Mouse (Mus musculus): ENCODE results near the gene Polr2a. TPM values are rescaled to one million over a fixed set of nuclear protein-coding genes. Genes with fewer than 3 reads are reported as not detected.

Gene Polr2a
- 21.1 and 21.3 TPM in 2 replicates for polyA plus RNA-seq (2014; fragmentation: Nextera tagmentation; extraction: Ambion mirVana)

DNA sequence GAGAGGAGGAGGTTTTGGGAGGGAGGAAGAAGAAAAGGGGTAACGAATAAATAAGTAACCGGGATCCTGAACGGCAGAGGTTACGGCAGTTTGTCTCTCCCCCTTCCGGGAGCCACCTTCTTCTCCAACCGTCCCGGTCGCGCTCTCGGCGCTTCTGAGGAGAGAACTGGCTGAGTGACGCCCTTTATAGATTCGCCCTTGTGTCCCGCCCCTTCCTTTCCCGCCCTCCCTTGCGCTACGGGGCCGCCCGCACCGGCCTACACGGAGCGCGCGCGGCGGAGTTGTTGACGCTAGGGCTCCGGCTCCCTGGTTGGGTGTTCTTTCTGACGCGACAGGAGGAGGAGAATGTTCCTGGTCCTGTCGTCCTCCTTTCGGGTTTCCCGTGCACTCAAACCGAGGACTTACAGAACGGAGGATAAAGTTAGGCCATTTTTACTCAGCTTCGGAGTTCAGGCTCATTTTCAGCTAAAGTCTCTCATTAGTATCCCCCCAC, at the start of gene Polr2a:
Gene Polr2a (minus strand): TSS at position 160 of the 493 bp plus-strand sequence.
- ATAC-seq: peak; percentile 95
- WGBS: 2% methylated on average over 36 of the region's 36 CpGs
- no peaks in the 10 kb centered on the region for H3K36me3 ChIP-seq (ENCODE audit: control insufficient read depth, insufficient read depth, low read length)
- no peaks in the 10 kb centered on the region for H3K27me3 ChIP-seq (replicated peaks; ENCODE audit: control insufficient read depth, insufficient read depth, low read length)
- H3K9me3 ChIP-seq (replicated peaks; ENCODE audit: control insufficient read depth, low read length): no peaks in the 10 kb centered on the region
- H3K27ac ChIP-seq (ENCODE audit: low read depth, low read length): peak within 1 kb of the TSS; percentile 99
- peaks cover 33% of the 10 kb centered on the region for H3K4me1 ChIP-seq (ENCODE audit: control insufficient read depth, insufficient read depth, low read length)
- peak within 1 kb of the TSS; percentile 90 for H3K4me2 ChIP-seq (ENCODE audit: low read length)
- DNase-seq (ENCODE audit: low spot score): peak; percentile 98
- H3K9ac ChIP-seq (ENCODE audit: low read length): peak within 1 kb of the TSS; percentile 88
- H3K4me3 ChIP-seq (ENCODE audit: low read depth, low read length): peak within 1 kb of the TSS; percentile 53

- Histone ChIP-seq H3K4me1 (ENCODE audit: control insufficient read depth, insufficient read depth, low read length) (peaks cover 20% of the 10 kb centered on the region), H3K9ac (ENCODE audit: low read length) (no peak overlapping the region), H3K36me3 (ENCODE audit: control insufficient read depth, insufficient read depth, low read length) (no peaks in the 10 kb centered on the region), H3K27me3 (replicated peaks; ENCODE audit: control insufficient read depth, insufficient read depth, low read length) (peaks cover 22% of the 10 kb centered on the region), H3K27ac (ENCODE audit: low read depth, low read length) (no peak overlapping the region), H3K4me3 (ENCODE audit: low read depth, low read length) (no peak overlapping the region), H3K4me2 (ENCODE audit: low read length) (no peak overlapping the region), H3K9me3 (replicated peaks; ENCODE audit: control insufficient read depth, low read length) (no peaks in the 10 kb centered on the region)
- no peak for DNase-seq (ENCODE audit: low spot score)
- 94% methylated on average over 2 of the region's 2 CpGs for WGBS
- ATAC-seq: no peak
These were observed 49.2 kb upstream of the Polr2a start for GRCm38 (mm10) chr11:69807641-69808040.

GRCm38 (mm10) chr11:69806378-69806777, 47.9 kb upstream of the Polr2a start:
- no peak overlapping the region for H3K9ac ChIP-seq (ENCODE audit: low read length)
- H3K36me3 ChIP-seq (ENCODE audit: control insufficient read depth, insufficient read depth, low read length): no peaks in the 10 kb centered on the region
- WGBS: 81% methylated on average over 4 of the region's 4 CpGs
- no peak overlapping the region for H3K4me2 ChIP-seq (ENCODE audit: low read length)
- no peaks in the 10 kb centered on the region for H3K9me3 ChIP-seq (replicated peaks; ENCODE audit: control insufficient read depth, low read length)
- ATAC-seq (no peak), DNase-seq (ENCODE audit: low spot score) (no peak)
- peaks cover 27% of the 10 kb centered on the region for H3K27me3 ChIP-seq (replicated peaks; ENCODE audit: control insufficient read depth, insufficient read depth, low read length)
- H3K4me3 ChIP-seq (ENCODE audit: low read depth, low read length): no peak overlapping the region
- H3K27ac ChIP-seq (ENCODE audit: low read depth, low read length): no peak overlapping the region
- peaks cover 26% of the 10 kb centered on the region for H3K4me1 ChIP-seq (ENCODE audit: control insufficient read depth, insufficient read depth, low read length)

DNA sequence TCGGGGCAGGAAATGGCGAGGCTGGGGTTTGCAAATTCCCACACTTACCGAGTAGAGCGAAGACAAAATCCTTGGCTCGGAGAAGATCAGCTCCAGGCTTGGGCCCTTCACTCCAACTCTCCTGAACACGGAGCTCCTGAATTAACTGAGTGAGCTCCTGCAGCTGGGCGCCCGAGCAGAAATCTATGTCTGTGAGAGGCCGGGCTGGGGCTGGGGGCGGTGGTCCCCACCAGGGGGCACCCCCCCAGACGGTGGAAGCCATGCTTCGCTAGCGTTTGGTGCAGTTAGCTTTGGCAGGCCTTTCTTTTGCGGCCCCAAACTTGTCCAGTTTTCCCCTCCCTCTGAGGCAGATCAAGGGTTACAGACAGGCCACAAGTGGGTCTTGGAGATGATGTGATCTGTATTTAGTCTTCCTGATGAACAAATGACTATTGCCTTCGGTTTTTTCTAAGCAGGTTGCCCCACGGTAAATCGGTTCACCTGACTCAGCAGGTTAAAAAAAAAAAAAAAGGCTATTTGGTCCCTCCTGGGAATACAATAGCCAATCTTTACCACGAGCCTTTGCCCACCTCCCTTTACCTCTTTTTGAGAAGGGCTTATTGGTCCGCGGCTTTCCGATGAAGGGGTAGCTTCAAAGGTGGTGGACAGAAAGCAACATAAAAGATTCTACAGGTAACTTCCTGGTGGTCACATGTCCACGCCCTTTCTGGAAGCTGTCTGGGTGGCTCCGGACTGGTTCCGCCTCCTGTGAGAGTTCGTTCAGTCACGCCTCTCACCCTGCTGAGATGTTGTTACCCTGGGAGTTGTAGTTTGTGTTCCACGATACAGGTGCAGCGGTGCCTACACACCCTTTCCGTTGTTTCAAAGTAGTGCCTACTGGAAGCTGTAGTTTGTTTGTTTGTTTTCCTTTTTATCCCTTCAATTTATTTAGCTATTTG, 46.8 kb upstream of the Polr2a start, which contains the start of gene Tmem102:
Gene Tmem102 (minus strand): TSS at position 653 of the 938 bp plus-strand sequence.
- WGBS: 5% methylated on average over 29 of the region's 29 CpGs
- ATAC-seq: no peak

GRCm38 (mm10) chr11:69804652-69804940, 46.2 kb upstream of the Polr2a start:
- Histone ChIP-seq H3K4me3 (ENCODE audit: low read depth, low read length) (no peak overlapping the region; the same call in 1 of the 2 replicates), H3K9ac (ENCODE audit: low read length) (peak overlapping the region; percentile 25; the same call in 1 of the 2 replicates), H3K4me1 (ENCODE audit: control insufficient read depth, insufficient read depth, low read length) (peaks cover 37% of the 10 kb centered on the region), H3K9me3 (replicated peaks; ENCODE audit: control insufficient read depth, low read length) (no peaks in the 10 kb centered on the region), H3K36me3 (ENCODE audit: control insufficient read depth, insufficient read depth, low read length) (no peaks in the 10 kb centered on the region), H3K4me2 (ENCODE audit: low read length) (peak overlapping the region; percentile 98; the same call in 1 of the 2 replicates), H3K27ac (ENCODE audit: low read depth, low read length) (no peak overlapping the region), H3K27me3 (replicated peaks; ENCODE audit: control insufficient read depth, insufficient read depth, low read length) (peaks cover 27% of the 10 kb centered on the region)
- ATAC-seq (no peak), DNase-seq (ENCODE audit: low spot score) (peak; percentile 20)
- 5% methylated on average over 12 of the region's 12 CpGs for WGBS

More for the DNA sequence above, 46.8 kb upstream of the Polr2a start, which contains the start of gene Tmem102:
- DNase-seq (ENCODE audit: low spot score): no peak
- H3K27me3 ChIP-seq (replicated peaks; ENCODE audit: control insufficient read depth, insufficient read depth, low read length): peaks cover 27% of the 10 kb centered on the region
- H3K36me3 ChIP-seq (ENCODE audit: control insufficient read depth, insufficient read depth, low read length): no peaks in the 10 kb centered on the region
- H3K4me3 ChIP-seq (ENCODE audit: low read depth, low read length): no peak within 1 kb of the TSS; the same call in 1 of the 2 replicates
- no peaks in the 10 kb centered on the region for H3K9me3 ChIP-seq (replicated peaks; ENCODE audit: control insufficient read depth, low read length)
- peaks cover 31% of the 10 kb centered on the region for H3K4me1 ChIP-seq (ENCODE audit: control insufficient read depth, insufficient read depth, low read length)
- H3K4me2 ChIP-seq (ENCODE audit: low read length): peak within 1 kb of the TSS; percentile 98; the same call in 1 of the 2 replicates
- H3K27ac ChIP-seq (ENCODE audit: low read depth, low read length): no peak within 1 kb of the TSS
- peak within 1 kb of the TSS; percentile 25; the same call in 1 of the 2 replicates for H3K9ac ChIP-seq (ENCODE audit: low read length)

DNA sequence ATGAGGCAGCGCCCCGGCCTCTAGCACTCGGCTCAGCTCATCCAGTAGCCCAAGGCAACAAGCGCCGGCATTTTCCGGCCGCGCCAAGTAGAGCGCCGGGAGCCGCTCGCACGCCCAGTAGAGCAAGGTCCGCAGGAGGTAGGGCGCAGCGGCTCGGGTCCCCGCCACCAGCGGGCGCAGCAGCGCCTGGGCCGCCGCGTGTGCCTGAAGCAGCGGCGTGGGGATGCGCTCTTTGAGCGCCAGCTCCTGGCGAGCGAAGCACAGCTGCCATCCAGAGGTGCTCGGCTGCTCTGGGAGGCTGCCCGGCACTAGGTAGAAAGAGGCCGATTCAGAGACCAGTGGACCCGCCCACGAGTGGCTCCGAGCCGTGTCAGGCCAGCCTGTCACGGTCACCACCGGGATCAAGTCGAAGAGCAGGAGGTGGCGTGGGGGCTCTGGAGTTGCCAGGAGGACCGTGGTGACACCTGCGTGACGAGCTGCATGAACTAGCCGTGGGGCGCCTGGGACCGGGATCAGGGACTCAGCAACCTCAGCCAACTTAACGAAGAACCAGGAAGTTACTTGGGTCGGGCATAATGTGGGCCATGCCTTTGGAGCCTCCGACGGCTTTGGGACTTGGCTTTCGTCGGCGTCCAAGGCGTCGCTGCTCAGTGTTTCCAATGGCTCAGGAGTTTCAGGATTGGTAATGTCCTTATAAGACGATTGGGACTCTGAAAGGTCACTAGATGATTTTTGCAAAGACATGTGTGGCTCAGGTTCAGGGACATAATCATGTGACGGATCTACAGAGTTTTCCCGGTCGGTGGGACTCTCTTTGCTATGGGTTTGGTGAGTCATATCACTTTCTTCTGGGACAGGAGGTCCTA, 45.6 kb upstream of the Polr2a start:
- Histone ChIP-seq H3K4me3 (ENCODE audit: low read depth, low read length) (peak overlapping the region; percentile 56), H3K9me3 (replicated peaks; ENCODE audit: control insufficient read depth, low read length) (no peaks in the 10 kb centered on the region), H3K9ac (ENCODE audit: low read length) (peak overlapping the region; percentile 75), H3K36me3 (ENCODE audit: control insufficient read depth, insufficient read depth, low read length) (no peaks in the 10 kb centered on the region), H3K4me1 (ENCODE audit: control insufficient read depth, insufficient read depth, low read length) (peaks cover 43% of the 10 kb centered on the region), H3K4me2 (ENCODE audit: low read length) (peak overlapping the region; percentile 98), H3K27me3 (replicated peaks; ENCODE audit: control insufficient read depth, insufficient read depth, low read length) (peaks cover 27% of the 10 kb centered on the region), H3K27ac (ENCODE audit: low read depth, low read length) (peak overlapping the region; percentile 70; the same call in 1 of the 2 replicates)
- peak; percentile 76 for DNase-seq (ENCODE audit: low spot score)
- peak; percentile 33 for ATAC-seq
- WGBS: under 1% methylated on average over 60 of the region's 60 CpGs

DNA sequence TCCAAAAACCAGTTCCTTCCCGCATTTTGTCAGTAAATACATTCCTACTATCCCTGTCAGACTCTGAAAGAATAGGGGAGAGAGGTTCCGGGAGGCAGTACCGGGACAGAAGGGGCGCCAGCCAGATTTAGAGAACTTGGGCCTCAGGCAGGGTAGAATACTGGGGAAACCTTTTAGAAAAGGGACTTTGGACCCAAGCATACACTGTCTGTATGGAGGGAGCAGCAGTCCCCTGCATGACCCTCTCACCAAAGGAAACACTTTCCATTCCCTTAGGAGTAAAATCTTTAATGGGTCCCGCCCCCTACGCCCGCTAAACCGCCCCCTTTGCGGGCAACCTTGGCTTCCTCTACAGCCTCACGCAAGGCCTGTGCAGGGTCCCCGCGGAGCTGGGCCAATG, 44.9 kb upstream of the Polr2a start:
- Histone ChIP-seq H3K4me1 (ENCODE audit: control insufficient read depth, insufficient read depth, low read length) (peaks cover 46% of the 10 kb centered on the region), H3K27ac (ENCODE audit: low read depth, low read length) (peak overlapping the region; percentile 70; the same call in 1 of the 2 replicates), H3K4me3 (ENCODE audit: low read depth, low read length) (peak overlapping the region; percentile 56), H3K4me2 (ENCODE audit: low read length) (peak overlapping the region; percentile 98), H3K9ac (ENCODE audit: low read length) (peak overlapping the region; percentile 75), H3K27me3 (replicated peaks; ENCODE audit: control insufficient read depth, insufficient read depth, low read length) (peaks cover 27% of the 10 kb centered on the region), H3K9me3 (replicated peaks; ENCODE audit: control insufficient read depth, low read length) (no peaks in the 10 kb centered on the region), H3K36me3 (ENCODE audit: control insufficient read depth, insufficient read depth, low read length) (no peaks in the 10 kb centered on the region)
- WGBS: 2% methylated on average over 12 of the region's 12 CpGs
- DNase-seq (ENCODE audit: low spot score) (no peak), ATAC-seq (0 out of 2 replicates have a peak, but pooled peaks have one; percentile 1)

GRCm38 (mm10) chr11:69802648-69803105, 44.2 kb upstream of the Polr2a start:
- H3K9me3 ChIP-seq (replicated peaks; ENCODE audit: control insufficient read depth, low read length): no peaks in the 10 kb centered on the region
- H3K27ac ChIP-seq (ENCODE audit: low read depth, low read length): peak overlapping the region; percentile 70
- peaks cover 27% of the 10 kb centered on the region for H3K27me3 ChIP-seq (replicated peaks; ENCODE audit: control insufficient read depth, insufficient read depth, low read length)
- peak overlapping the region; percentile 75 for H3K9ac ChIP-seq (ENCODE audit: low read length)
- H3K4me3 ChIP-seq (ENCODE audit: low read depth, low read length): peak overlapping the region; percentile 56
- H3K4me1 ChIP-seq (ENCODE audit: control insufficient read depth, insufficient read depth, low read length): peaks cover 46% of the 10 kb centered on the region
- no peaks in the 10 kb centered on the region for H3K36me3 ChIP-seq (ENCODE audit: control insufficient read depth, insufficient read depth, low read length)
- H3K4me2 ChIP-seq (ENCODE audit: low read length): peak overlapping the region; percentile 98
- peak; percentile 86 for DNase-seq (ENCODE audit: low spot score)
- under 1% methylated on average over 33 of the region's 33 CpGs for WGBS
- peak; percentile 29 for ATAC-seq
